Mouse (Mus musculus) limb, embryonic 14.5 days (tissue): ENCODE measurements around the gene Dennd6b. TPM values are rescaled to one million over a fixed set of nuclear protein-coding genes. Genes with fewer than 3 reads are reported as not detected.

Experiments
- ATAC-seq: fragments of 200-750 bp; cut with Nextera tagmentation; 2 replicates; pipeline ENCODE4 v1.8.0; 2017; ENCODE audit warnings: low read depth, moderate number of reproducible peaks, moderate TSS enrichment; ENCODE audit not compliant: low FRiP score
- DNase-seq: peaks from one replicate; pipeline ENCODE4 v3.0.0-alpha.2; 2015; ENCODE audit warnings: low spot score
- H3K27ac ChIP-seq: fragments of 300-500 bp; sonication (generic); replicated peaks from 2 replicates; pipeline ENCODE4 v1.5.1; 2014; ENCODE audit warnings: low read depth, mild to moderate bottlenecking, low read length, moderate library complexity, mixed read lengths
- H3K27me3 ChIP-seq: fragments of 300-500 bp; sonication (generic); 2 replicates; pipeline ENCODE4 v1.6.1; 2014; ENCODE audit warnings: low read length, mixed read lengths; ENCODE audit not compliant: control insufficient read depth, insufficient read depth
- H3K36me3 ChIP-seq: fragments of 300-500 bp; sonication (generic); 2 replicates; pipeline ENCODE4 v1.6.1; 2014; ENCODE audit warnings: mild to moderate bottlenecking, low read length, moderate library complexity, mixed read lengths; ENCODE audit not compliant: control insufficient read depth, insufficient read depth
- H3K4me1 ChIP-seq: fragments of 300-500 bp; sonication (generic); 2 replicates; pipeline ENCODE4 v1.6.1; 2014; ENCODE audit warnings: antibody characterized with exemption, low read length, mixed read lengths; ENCODE audit not compliant: control insufficient read depth, insufficient read depth
- H3K4me2 ChIP-seq: fragments of 300-500 bp; sonication (generic); replicated peaks from 2 replicates; pipeline ENCODE4 v1.6.1; 2014; ENCODE audit warnings: low read depth, mild to moderate bottlenecking, low read length, moderate library complexity; ENCODE audit not compliant: severe bottlenecking
- H3K4me3 ChIP-seq: fragments of 300-500 bp; sonication (generic); replicated peaks from 2 replicates; pipeline ENCODE4 v1.5.1; 2014; ENCODE audit warnings: low read length
- H3K9ac ChIP-seq: fragments of 300-500 bp; sonication (generic); 2 replicates; pipeline ENCODE4 v1.6.1; 2014; ENCODE audit warnings: mild to moderate bottlenecking, low read depth, low read length, moderate library complexity; ENCODE audit not compliant: severe bottlenecking
- H3K9me3 ChIP-seq: fragments of 300-500 bp; sonication (generic); 2 replicates; pipeline ENCODE4 v1.6.1; 2016; ENCODE audit warnings: low read length; ENCODE audit not compliant: control insufficient read depth
- POLR2A ChIP-seq: fragments of 200-500 bp; IDR thresholded peaks from 2 replicates; pipeline ENCODE4 v1.8.0; 2012; ENCODE audit warnings: inconsistent platforms, mild to moderate bottlenecking, moderate library complexity, borderline replicate concordance; ENCODE audit not compliant: insufficient read depth, insufficient read length; ENCODE audit errors: extremely low read depth
- WGBS: fragments of 180-500 bp; shearing (Covaris S2); extraction: QIAGEN DNeasy Blood & Tissue Kit; methylation state at CpG from one replicate; pipeline ENCODE4 v1.1.7; 2014; 5-methylcytosine and 5-hydroxymethylcytosine counted together
- polyA plus RNA-seq, 2 experiments: library from polyadenylated mRNA; depleted of rRNA in 1 of 2; stranded (reverse) in 1 of 2; unstranded in 1 of 2; fragments of >200 nt; fragmentation: Nextera tagmentation in 1 of 2; extraction: Ambion mirVana in 1 of 2; gene quantifications; 2 replicates each; pipeline versions ENCODE4 v1.2.1 to v1.2.3; 2012 to 2014

Dennd6b gene
- polyA plus RNA-seq, 2 experiments, result 12.7 to 39.2 TPM

DNA sequence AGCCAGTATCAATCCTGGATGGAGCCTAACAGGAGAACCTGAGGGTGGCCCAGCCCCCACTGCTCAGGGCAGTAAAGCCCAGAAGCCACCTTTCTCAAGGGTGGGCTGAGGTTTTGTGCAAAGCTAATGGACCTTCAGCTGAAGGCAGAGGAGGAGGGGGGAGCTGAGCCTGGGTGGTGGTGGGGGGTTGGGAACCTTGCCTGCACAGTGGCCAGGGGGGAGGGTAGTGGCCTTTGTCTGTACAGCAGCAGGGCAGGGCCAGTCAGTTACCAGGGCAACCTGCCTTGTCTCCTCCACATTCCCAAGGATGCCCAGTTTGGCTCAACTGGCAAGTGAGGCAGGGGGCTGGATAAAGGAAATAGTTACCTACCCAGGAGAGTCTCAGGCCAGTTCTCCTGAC, 44.0 kb downstream of the Dennd6b start:
- Histone ChIP-seq H3K9ac (no peak overlapping the region), H3K27me3 (peaks cover 14% of the 10 kb centered on the region), H3K4me1 (peaks cover 11% of the 10 kb centered on the region), H3K27ac (no peak overlapping the region), H3K9me3 (no peaks in the 10 kb centered on the region), H3K4me3 (no peak overlapping the region), H3K4me2 (no peak overlapping the region), H3K36me3 (peaks cover 39% of the 10 kb centered on the region)
- ATAC-seq, result no peak
- DNase-seq, result no peak
- TF ChIP-seq POLR2A, result no peak

- peak; percentile 61 for DNase-seq
- TF ChIP-seq POLR2A, result no peak
- Histone ChIP-seq H3K27ac (no peak overlapping the region), H3K4me3 (peak overlapping the region; percentile 62), H3K9me3 (no peaks in the 10 kb centered on the region), H3K9ac (peak overlapping the region; percentile 56), H3K4me1 (peaks cover 24% of the 10 kb centered on the region), H3K4me2 (peak overlapping the region; percentile 98), H3K36me3 (peaks cover 16% of the 10 kb centered on the region), H3K27me3 (peaks cover 26% of the 10 kb centered on the region)
- WGBS, result 1% methylated on average over 13 of the region's 13 CpGs
- ATAC-seq, result no peak
Observed at GRCm38 (mm10) chr15:89150041-89150390, 46.3 kb downstream of the Dennd6b start.

- Histone ChIP-seq H3K27me3 (peaks cover 26% of the 10 kb centered on the region), H3K4me3 (peak within 1 kb of the TSS; percentile 62), H3K9ac (peak within 1 kb of the TSS; percentile 56), H3K27ac (0 out of 2 replicates have a peak within 1 kb of the TSS, but pooled peaks have one; percentile 19), H3K4me1 (peaks cover 24% of the 10 kb centered on the region), H3K4me2 (peak within 1 kb of the TSS; percentile 98), H3K36me3 (peaks cover 10% of the 10 kb centered on the region), H3K9me3 (no peaks in the 10 kb centered on the region)
- TF ChIP-seq POLR2A, result no peak
- peak; percentile 64 for ATAC-seq
- DNase-seq, result no peak
- WGBS, result under 1% methylated on average over 41 of the region's 61 CpGs
Observed at GRCm38 (mm10) chr15:89149271-89150040, 46.8 kb downstream of the Dennd6b start, which contains the start of gene Mapk11. TSS of gene Mapk11 (minus strand) at chr15:89149628.

DNA sequence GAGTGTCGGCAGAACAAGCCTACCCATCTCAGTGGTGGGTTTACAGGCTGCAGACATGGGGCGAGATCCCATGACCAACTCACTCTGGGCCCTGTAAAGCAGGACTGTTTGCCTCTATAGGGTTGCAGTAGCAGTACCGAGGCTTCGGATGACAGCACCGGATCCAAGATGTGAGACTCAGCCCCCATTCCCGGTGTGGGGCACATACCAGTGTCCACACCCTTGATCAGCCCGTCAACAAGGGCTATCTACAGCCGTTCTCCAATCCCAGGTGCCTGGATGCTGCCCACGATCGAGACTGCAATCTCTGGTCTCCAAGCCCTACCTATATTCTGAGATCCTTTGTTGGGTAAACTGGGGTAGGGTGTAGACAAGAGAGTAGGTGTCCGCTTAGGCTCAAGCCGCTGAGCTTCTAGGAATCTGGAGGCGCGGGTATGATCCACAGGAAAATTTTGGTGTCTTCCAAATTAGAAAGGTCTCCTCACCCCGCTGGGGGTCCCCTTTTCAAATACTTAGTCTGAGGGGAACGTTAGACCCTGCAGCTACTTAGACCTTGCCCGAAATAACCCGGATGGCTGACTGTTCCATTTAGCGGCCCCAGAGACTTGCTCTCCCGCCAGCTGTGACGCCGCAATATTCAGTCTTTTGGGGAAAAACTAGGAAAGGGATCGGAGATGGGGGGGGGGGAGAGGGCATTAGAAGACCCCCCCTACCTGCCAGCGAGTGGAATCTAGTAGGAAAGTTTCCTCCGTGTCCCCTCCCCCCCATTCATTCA, 47.6 kb downstream of the Dennd6b start:
- peak overlapping the region; percentile 56 for H3K9ac ChIP-seq
- H3K4me1 ChIP-seq, result peaks cover 24% of the 10 kb centered on the region
- peaks cover 3% of the 10 kb centered on the region; the same call in 1 of the 2 replicates for H3K36me3 ChIP-seq
- 7% methylated on average over 24 of the region's 25 CpGs for WGBS
- 0 out of 2 replicates have a peak overlapping the region, but pooled peaks have one; percentile 19 for H3K27ac ChIP-seq
- ATAC-seq, result no peak
- peaks cover 26% of the 10 kb centered on the region for H3K27me3 ChIP-seq
- no peaks in the 10 kb centered on the region for H3K9me3 ChIP-seq
- H3K4me3 ChIP-seq, result peak overlapping the region; percentile 62
- no peak for TF ChIP-seq POLR2A
- peak overlapping the region; percentile 98 for H3K4me2 ChIP-seq
- DNase-seq, result no peak

- TF ChIP-seq POLR2A, result no peak
- H3K9ac ChIP-seq, result no peak overlapping the region
- H3K27me3 ChIP-seq, result peaks cover 26% of the 10 kb centered on the region
- no peak overlapping the region for H3K4me3 ChIP-seq
- peak overlapping the region; percentile 98; the same call in 1 of the 2 replicates for H3K4me2 ChIP-seq
- no peaks in the 10 kb centered on the region for H3K9me3 ChIP-seq
- H3K36me3 ChIP-seq, result no peaks in the 10 kb centered on the region
- no peak for ATAC-seq
- H3K27ac ChIP-seq, result no peak overlapping the region
- DNase-seq, result no peak
- 65% methylated on average over 4 of the region's 4 CpGs for WGBS
- peaks cover 24% of the 10 kb centered on the region for H3K4me1 ChIP-seq
Observed at GRCm38 (mm10) chr15:89147895-89148294, 48.4 kb downstream of the Dennd6b start.
